Mouse (Mus musculus): ENCODE results near the gene Gm20388. TPM values are rescaled to one million over a fixed set of nuclear protein-coding genes. Genes with fewer than 3 reads are reported as not detected.

The Gm20388 gene
- polyA plus RNA-seq, 1 experiment from 2014 or later = not detected

GRCm38 (mm10) chr8:119960531-119961104 is 50.0 kb downstream of the Gm20388 start:
- Histone ChIP-seq H3K36me3 (ENCODE audit: control insufficient read depth, insufficient read depth, low read length) (peaks cover 24% of the 10 kb centered on the region), H3K9ac (ENCODE audit: low read depth, low read length) (no peak overlapping the region; the same call in 1 of the 2 replicates), H3K9me3 (ENCODE audit: control insufficient read depth, low read length) (no peaks in the 10 kb centered on the region), H3K4me1 (ENCODE audit: control insufficient read depth, insufficient read depth, low read length) (no peaks in the 10 kb centered on the region), H3K27ac (ENCODE audit: low read depth, low read length) (no peak overlapping the region), H3K4me3 (ENCODE audit: low read length) (no peak overlapping the region), H3K27me3 (ENCODE audit: control insufficient read depth, insufficient read depth, low read length) (no peaks in the 10 kb centered on the region), H3K4me2 (replicated peaks; ENCODE audit: low read depth, low read length) (no peak overlapping the region)
- WGBS = 76% methylated on average over 5 of the region's 5 CpGs
- ATAC-seq (ENCODE audit: low FRiP score, low TSS enrichment) = no peak

DNA sequence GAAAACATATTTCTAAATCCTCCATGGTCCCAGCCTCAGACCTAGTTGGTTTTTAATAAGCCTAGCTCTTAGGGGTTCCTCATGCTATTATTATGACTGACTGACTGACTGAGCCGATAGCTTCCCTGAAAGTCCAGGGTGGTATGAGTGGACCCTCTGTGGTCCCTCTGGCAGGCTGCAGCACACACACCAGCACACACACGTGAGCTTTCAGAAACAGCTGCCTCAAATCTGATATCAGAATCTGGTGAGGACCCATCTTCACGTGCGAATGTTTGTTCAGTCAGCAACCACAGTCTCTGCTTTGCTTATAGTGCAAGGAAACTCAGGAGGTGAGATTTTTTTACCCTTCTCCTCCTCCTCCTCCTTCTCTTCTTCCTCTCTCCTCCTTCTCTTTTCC is 54.2 kb downstream of the Gm20388 start:
- no peak overlapping the region for H3K9ac ChIP-seq (ENCODE audit: low read depth, low read length)
- H3K4me3 ChIP-seq (ENCODE audit: low read length) = no peak overlapping the region
- H3K9me3 ChIP-seq (ENCODE audit: control insufficient read depth, low read length) = peaks cover 5% of the 10 kb centered on the region
- no peak for ATAC-seq (ENCODE audit: low FRiP score, low TSS enrichment)
- H3K4me1 ChIP-seq (ENCODE audit: control insufficient read depth, insufficient read depth, low read length) = no peaks in the 10 kb centered on the region
- H3K4me2 ChIP-seq (replicated peaks; ENCODE audit: low read depth, low read length) = no peak overlapping the region
- WGBS = 63% methylated on average over 4 of the region's 4 CpGs
- no peaks in the 10 kb centered on the region for H3K27me3 ChIP-seq (ENCODE audit: control insufficient read depth, insufficient read depth, low read length)
- no peak overlapping the region for H3K27ac ChIP-seq (ENCODE audit: low read depth, low read length)
- no peaks in the 10 kb centered on the region for H3K36me3 ChIP-seq (ENCODE audit: control insufficient read depth, insufficient read depth, low read length)

GRCm38 (mm10) chr8:119967435-119967834 is 56.8 kb downstream of the Gm20388 start:
- WGBS = 89% methylated on average over 9 of the region's 9 CpGs
- Histone ChIP-seq H3K9ac (ENCODE audit: low read depth, low read length) (no peak overlapping the region), H3K4me3 (ENCODE audit: low read length) (no peak overlapping the region), H3K36me3 (ENCODE audit: control insufficient read depth, insufficient read depth, low read length) (no peaks in the 10 kb centered on the region), H3K4me1 (ENCODE audit: control insufficient read depth, insufficient read depth, low read length) (no peaks in the 10 kb centered on the region), H3K9me3 (ENCODE audit: control insufficient read depth, low read length) (peaks cover 5% of the 10 kb centered on the region), H3K27ac (ENCODE audit: low read depth, low read length) (no peak overlapping the region), H3K4me2 (replicated peaks; ENCODE audit: low read depth, low read length) (no peak overlapping the region), H3K27me3 (ENCODE audit: control insufficient read depth, insufficient read depth, low read length) (no peaks in the 10 kb centered on the region)
- ATAC-seq (ENCODE audit: low FRiP score, low TSS enrichment) = no peak

- Histone ChIP-seq H3K27ac (ENCODE audit: low read depth, low read length) (no peak overlapping the region), H3K4me3 (ENCODE audit: low read length) (no peak overlapping the region), H3K36me3 (ENCODE audit: control insufficient read depth, insufficient read depth, low read length) (no peaks in the 10 kb centered on the region), H3K9ac (ENCODE audit: low read depth, low read length) (no peak overlapping the region), H3K4me2 (replicated peaks; ENCODE audit: low read depth, low read length) (no peak overlapping the region), H3K27me3 (ENCODE audit: control insufficient read depth, insufficient read depth, low read length) (no peaks in the 10 kb centered on the region), H3K9me3 (ENCODE audit: control insufficient read depth, low read length) (peaks cover 5% of the 10 kb centered on the region), H3K4me1 (ENCODE audit: control insufficient read depth, insufficient read depth, low read length) (no peaks in the 10 kb centered on the region)
- no peak for ATAC-seq (ENCODE audit: low FRiP score, low TSS enrichment)
- 74% methylated on average over 9 of the region's 9 CpGs for WGBS
Measured at GRCm38 (mm10) chr8:119970169-119970568, 59.5 kb downstream of the Gm20388 start.

- H3K27me3 ChIP-seq (ENCODE audit: control insufficient read depth, insufficient read depth, low read length) = no peaks in the 10 kb centered on the region
- no peaks in the 10 kb centered on the region for H3K36me3 ChIP-seq (ENCODE audit: control insufficient read depth, insufficient read depth, low read length)
- WGBS = 63% methylated on average over 12 of the region's 12 CpGs
- H3K4me1 ChIP-seq (ENCODE audit: control insufficient read depth, insufficient read depth, low read length) = no peaks in the 10 kb centered on the region
- ATAC-seq (ENCODE audit: low FRiP score, low TSS enrichment) = no peak
- H3K9me3 ChIP-seq (ENCODE audit: control insufficient read depth, low read length) = peaks cover 3% of the 10 kb centered on the region
- no peak overlapping the region for H3K27ac ChIP-seq (ENCODE audit: low read depth, low read length)
- no peak overlapping the region for H3K9ac ChIP-seq (ENCODE audit: low read depth, low read length)
- no peak overlapping the region for H3K4me3 ChIP-seq (ENCODE audit: low read length)
- H3K4me2 ChIP-seq (replicated peaks; ENCODE audit: low read depth, low read length) = no peak overlapping the region
Measured at GRCm38 (mm10) chr8:119972558-119972957, 61.9 kb downstream of the Gm20388 start.

GRCm38 (mm10) chr8:119978770-119979381 is 68.2 kb downstream of the Gm20388 start:
- H3K36me3 ChIP-seq (ENCODE audit: control insufficient read depth, insufficient read depth, low read length) = no peaks in the 10 kb centered on the region
- no peaks in the 10 kb centered on the region for H3K9me3 ChIP-seq (ENCODE audit: control insufficient read depth, low read length)
- no peak overlapping the region for H3K4me3 ChIP-seq (ENCODE audit: low read length)
- no peak overlapping the region for H3K4me2 ChIP-seq (replicated peaks; ENCODE audit: low read depth, low read length)
- WGBS = 69% methylated on average over 11 of the region's 11 CpGs
- H3K27me3 ChIP-seq (ENCODE audit: control insufficient read depth, insufficient read depth, low read length) = no peaks in the 10 kb centered on the region
- no peak overlapping the region for H3K9ac ChIP-seq (ENCODE audit: low read depth, low read length)
- no peaks in the 10 kb centered on the region for H3K4me1 ChIP-seq (ENCODE audit: control insufficient read depth, insufficient read depth, low read length)
- H3K27ac ChIP-seq (ENCODE audit: low read depth, low read length) = no peak overlapping the region
- no peak for ATAC-seq (ENCODE audit: low FRiP score, low TSS enrichment)

- no peaks in the 10 kb centered on the region for H3K36me3 ChIP-seq (ENCODE audit: control insufficient read depth, insufficient read depth, low read length)
- H3K27me3 ChIP-seq (ENCODE audit: control insufficient read depth, insufficient read depth, low read length) = no peaks in the 10 kb centered on the region
- H3K9me3 ChIP-seq (ENCODE audit: control insufficient read depth, low read length) = no peaks in the 10 kb centered on the region
- H3K4me3 ChIP-seq (ENCODE audit: low read length) = no peak overlapping the region
- no peak overlapping the region for H3K4me2 ChIP-seq (replicated peaks; ENCODE audit: low read depth, low read length)
- 79% methylated on average over 4 of the region's 4 CpGs for WGBS
- ATAC-seq (ENCODE audit: low FRiP score, low TSS enrichment) = no peak
- H3K9ac ChIP-seq (ENCODE audit: low read depth, low read length) = no peak overlapping the region
- H3K27ac ChIP-seq (ENCODE audit: low read depth, low read length) = no peak overlapping the region
- H3K4me1 ChIP-seq (ENCODE audit: control insufficient read depth, insufficient read depth, low read length) = no peaks in the 10 kb centered on the region
Measured at GRCm38 (mm10) chr8:119981253-119981652, 70.6 kb downstream of the Gm20388 start.

DNA sequence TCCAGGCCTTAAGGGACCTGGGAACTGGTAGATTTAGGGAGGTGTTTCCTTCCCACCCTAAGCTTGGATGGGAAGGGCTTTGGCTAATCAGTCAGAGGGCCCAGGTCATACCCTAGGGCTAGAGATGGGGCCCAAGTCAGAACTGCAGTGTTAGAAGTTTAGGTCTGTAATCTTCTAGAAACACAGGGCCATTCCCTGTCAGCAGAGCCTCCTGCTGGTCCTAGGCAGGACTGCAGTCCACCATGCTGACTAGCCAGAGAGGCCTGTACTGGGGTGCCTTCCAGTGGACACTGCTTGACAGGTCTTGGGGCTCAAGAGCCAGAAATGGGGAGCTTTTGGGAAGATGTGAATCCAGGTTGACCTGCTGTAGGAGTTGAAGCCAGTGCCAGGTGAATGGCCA is 73.4 kb downstream of the Gm20388 start:
- H3K4me3 ChIP-seq (ENCODE audit: low read length) = no peak overlapping the region
- peaks cover 6% of the 10 kb centered on the region; the same call in 1 of the 2 replicates for H3K4me1 ChIP-seq (ENCODE audit: control insufficient read depth, insufficient read depth, low read length)
- ATAC-seq (ENCODE audit: low FRiP score, low TSS enrichment) = no peak
- no peaks in the 10 kb centered on the region for H3K9me3 ChIP-seq (ENCODE audit: control insufficient read depth, low read length)
- no peaks in the 10 kb centered on the region for H3K36me3 ChIP-seq (ENCODE audit: control insufficient read depth, insufficient read depth, low read length)
- no peak overlapping the region for H3K4me2 ChIP-seq (replicated peaks; ENCODE audit: low read depth, low read length)
- no peak overlapping the region for H3K27ac ChIP-seq (ENCODE audit: low read depth, low read length)
- no peak overlapping the region for H3K9ac ChIP-seq (ENCODE audit: low read depth, low read length)
- H3K27me3 ChIP-seq (ENCODE audit: control insufficient read depth, insufficient read depth, low read length) = no peaks in the 10 kb centered on the region

DNA sequence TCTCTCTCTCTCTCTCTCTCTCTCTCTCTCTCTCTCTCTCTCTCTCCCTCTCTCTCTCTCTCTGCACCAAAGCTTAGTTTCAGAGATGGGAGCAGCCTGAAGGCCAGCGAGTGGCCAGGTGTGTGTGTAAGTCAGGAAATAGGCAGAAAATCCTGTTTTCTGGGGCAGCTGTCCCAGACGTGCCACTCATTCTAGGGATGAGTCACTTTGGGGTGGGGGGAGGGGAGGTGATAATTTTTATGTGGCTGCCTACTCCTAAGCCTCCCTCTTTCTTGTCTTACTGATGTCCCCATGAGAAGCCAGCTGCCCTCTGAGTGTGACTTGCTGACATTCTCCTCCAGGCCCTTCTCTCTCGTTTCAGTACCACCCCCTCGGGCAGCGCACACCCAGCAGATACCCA is 75.5 kb downstream of the Gm20388 start:
- Histone ChIP-seq H3K4me2 (replicated peaks; ENCODE audit: low read depth, low read length) (no peak overlapping the region), H3K27ac (ENCODE audit: low read depth, low read length) (no peak overlapping the region), H3K9me3 (ENCODE audit: control insufficient read depth, low read length) (no peaks in the 10 kb centered on the region), H3K4me3 (ENCODE audit: low read length) (no peak overlapping the region), H3K9ac (ENCODE audit: low read depth, low read length) (no peak overlapping the region), H3K27me3 (ENCODE audit: control insufficient read depth, insufficient read depth, low read length) (peaks cover 1% of the 10 kb centered on the region; the same call in 1 of the 2 replicates), H3K4me1 (ENCODE audit: control insufficient read depth, insufficient read depth, low read length) (peaks cover 6% of the 10 kb centered on the region; the same call in 1 of the 2 replicates), H3K36me3 (ENCODE audit: control insufficient read depth, insufficient read depth, low read length) (no peaks in the 10 kb centered on the region)
- 57% methylated on average over 5 of the region's 5 CpGs for WGBS
- ATAC-seq (ENCODE audit: low FRiP score, low TSS enrichment) = no peak
